Mouse (Mus musculus) midbrain, postnatal 0 days (tissue): ENCODE data around the gene Mthfd1l. TPM values are rescaled to one million over a fixed set of nuclear protein-coding genes. Genes with fewer than 3 reads are reported as not detected.

Source experiments
- ATAC-seq: fragments of 200-750 bp; cut with Nextera tagmentation; 2 replicates; pipeline ENCODE4 v1.8.0; 2017; ENCODE audit warnings: moderate number of reproducible peaks, mild to moderate bottlenecking, moderate TSS enrichment, moderate library complexity; ENCODE audit not compliant: low FRiP score
- DNase-seq: peaks from one replicate; pipeline ENCODE4 v3.0.0-alpha.2; 2015; ENCODE audit warnings: low spot score
- H3K27ac ChIP-seq: fragments of 300-500 bp; sonication (generic); 2 replicates; pipeline ENCODE4 v1.5.1; 2014; ENCODE audit warnings: low read depth, mild to moderate bottlenecking, low read length, mixed read lengths
- H3K27me3 ChIP-seq: fragments of 300-500 bp; sonication (generic); 2 replicates; pipeline ENCODE4 v1.6.1; 2014; ENCODE audit warnings: low read length, control low read depth, mixed read lengths; ENCODE audit not compliant: insufficient read depth
- H3K36me3 ChIP-seq: fragments of 300-500 bp; sonication (generic); 2 replicates; pipeline ENCODE4 v1.6.1; 2014; ENCODE audit warnings: low read length, control low read depth, mixed read lengths; ENCODE audit not compliant: insufficient read depth
- H3K4me1 ChIP-seq: fragments of 300-500 bp; sonication (generic); 2 replicates; pipeline ENCODE4 v1.6.1; 2014; ENCODE audit warnings: mild to moderate bottlenecking, control low read depth, antibody characterized with exemption, low read length, mixed read lengths; ENCODE audit not compliant: insufficient read depth
- H3K4me2 ChIP-seq: fragments of 300-500 bp; sonication (generic); 2 replicates; pipeline ENCODE4 v1.6.1; 2014; ENCODE audit warnings: low read depth, mild to moderate bottlenecking, low read length, mixed read lengths; ENCODE audit not compliant: poor library complexity, severe bottlenecking
- H3K4me3 ChIP-seq: fragments of 300-500 bp; sonication (generic); 2 replicates; pipeline ENCODE4 v1.5.1; 2014; ENCODE audit warnings: low read depth, mild to moderate bottlenecking, low read length, moderate library complexity
- H3K9ac ChIP-seq: fragments of 300-500 bp; sonication (generic); replicated peaks from 2 replicates; pipeline ENCODE4 v1.6.1; 2014; ENCODE audit warnings: mild to moderate bottlenecking, low read length, moderate library complexity, mixed read lengths; ENCODE audit not compliant: poor library complexity, severe bottlenecking
- H3K9me3 ChIP-seq: fragments of 300-500 bp; sonication (generic); 2 replicates; pipeline ENCODE4 v1.6.1; 2016; ENCODE audit warnings: low read length, control low read depth
- CTCF ChIP-seq: IDR thresholded peaks from 2 replicates; pipeline ENCODE4 v1.5.1; 2016; ENCODE audit warnings: antibody characterized with exemption, mild to moderate bottlenecking
- WGBS: fragments of 180-500 bp; shearing (Covaris S2); extraction: QIAGEN DNeasy Blood & Tissue Kit; methylation state at CpG from one replicate; pipeline ENCODE4 v1.1.7; 2014; 5-methylcytosine and 5-hydroxymethylcytosine counted together
- polyA plus RNA-seq: library from polyadenylated mRNA; unstranded; fragments of >200 nt; fragmentation: Nextera tagmentation; extraction: Ambion mirVana; gene quantifications from 2 replicates; pipeline ENCODE4 v1.2.1, GENCODE M21; 2015
- total RNA-seq: library from RNA; depleted of rRNA; stranded (reverse); fragments of >200 nt; gene quantifications from 2 replicates; pipeline ENCODE4 v1.2.3, GENCODE M21; 2014

Gene Mthfd1l
- total and polyA plus RNA-seq, 2 experiments from 2014 or later = 7.9 to 9.2 TPM

- Histone ChIP-seq H3K27me3 (no peaks in the 10 kb centered on the region), H3K9ac (no peak overlapping the region), H3K9me3 (no peaks in the 10 kb centered on the region), H3K4me3 (no peak overlapping the region), H3K36me3 (no peaks in the 10 kb centered on the region), H3K27ac (no peak overlapping the region), H3K4me1 (no peaks in the 10 kb centered on the region), H3K4me2 (no peak overlapping the region)
- DNase-seq = peak; percentile 40
- ATAC-seq = no peak
- 90% methylated on average over 3 of the region's 3 CpGs for WGBS
- TF ChIP-seq CTCF = peak; percentile 56
Measured at GRCm38 (mm10) chr10:4037066-4037465, 64.1 kb downstream of the Mthfd1l start.

- no peak overlapping the region for H3K4me3 ChIP-seq
- H3K36me3 ChIP-seq = no peaks in the 10 kb centered on the region
- H3K9me3 ChIP-seq = no peaks in the 10 kb centered on the region
- no peak overlapping the region for H3K27ac ChIP-seq
- whole genome bisulfite sequencing = 93% methylated on average over 11 of the region's 11 CpGs
- TF ChIP-seq CTCF = no peak
- no peak for ATAC-seq
- H3K4me2 ChIP-seq = no peak overlapping the region
- DNase-seq = no peak
- H3K9ac ChIP-seq = no peak overlapping the region
- no peaks in the 10 kb centered on the region for H3K4me1 ChIP-seq
- H3K27me3 ChIP-seq = no peaks in the 10 kb centered on the region
Measured at GRCm38 (mm10) chr10:4038576-4038975, 65.7 kb downstream of the Mthfd1l start.

- ATAC-seq = no peak
- DNase-seq = peak; percentile 36
- peak; percentile 61 for TF ChIP-seq CTCF
Measured at GRCm38 (mm10) chr10:4041691-4042090, 68.8 kb downstream of the Mthfd1l start.

GRCm38 (mm10) chr10:4044421-4044820, 71.5 kb downstream of the Mthfd1l start:
- Histone ChIP-seq H3K27me3 (no peaks in the 10 kb centered on the region), H3K4me3 (no peak overlapping the region), H3K4me1 (no peaks in the 10 kb centered on the region), H3K9ac (no peak overlapping the region), H3K36me3 (no peaks in the 10 kb centered on the region), H3K27ac (no peak overlapping the region), H3K4me2 (no peak overlapping the region), H3K9me3 (no peaks in the 10 kb centered on the region)
- ATAC-seq (no peak), DNase-seq (no peak)
- WGBS = 61% methylated on average over 7 of the region's 7 CpGs
- no peak for TF ChIP-seq CTCF

More at GRCm38 (mm10) chr10:4041691-4042090, 68.8 kb downstream of the Mthfd1l start:
- H3K36me3 ChIP-seq = no peaks in the 10 kb centered on the region
- no peak overlapping the region for H3K4me2 ChIP-seq
- H3K9ac ChIP-seq = no peak overlapping the region
- H3K9me3 ChIP-seq = no peaks in the 10 kb centered on the region
- no peak overlapping the region for H3K27ac ChIP-seq
- H3K4me3 ChIP-seq = no peak overlapping the region
- WGBS = 77% methylated on average over 9 of the region's 9 CpGs
- no peaks in the 10 kb centered on the region for H3K27me3 ChIP-seq
- H3K4me1 ChIP-seq = no peaks in the 10 kb centered on the region

GRCm38 (mm10) chr10:4046496-4046895, 73.6 kb downstream of the Mthfd1l start:
- no peak overlapping the region for H3K4me3 ChIP-seq
- H3K27ac ChIP-seq = no peak overlapping the region
- H3K9me3 ChIP-seq = no peaks in the 10 kb centered on the region
- H3K4me1 ChIP-seq = no peaks in the 10 kb centered on the region
- no peak overlapping the region for H3K9ac ChIP-seq
- no peaks in the 10 kb centered on the region for H3K36me3 ChIP-seq
- ATAC-seq (no peak), DNase-seq (no peak)
- no peaks in the 10 kb centered on the region for H3K27me3 ChIP-seq
- H3K4me2 ChIP-seq = no peak overlapping the region
- 68% methylated on average over 4 of the region's 4 CpGs for WGBS
- TF ChIP-seq CTCF = no peak

GRCm38 (mm10) chr10:4047666-4048065, 74.7 kb downstream of the Mthfd1l start:
- Histone ChIP-seq H3K9me3 (no peaks in the 10 kb centered on the region), H3K4me2 (no peak overlapping the region)
- 79% methylated on average over 6 of the region's 6 CpGs for WGBS

More at GRCm38 (mm10) chr10:4047666-4048065, 74.7 kb downstream of the Mthfd1l start:
- H3K4me1 ChIP-seq = no peaks in the 10 kb centered on the region
- H3K36me3 ChIP-seq = no peaks in the 10 kb centered on the region
- no peak for DNase-seq
- no peak overlapping the region for H3K9ac ChIP-seq
- no peaks in the 10 kb centered on the region for H3K27me3 ChIP-seq
- no peak for ATAC-seq
- no peak overlapping the region for H3K4me3 ChIP-seq
- H3K27ac ChIP-seq = no peak overlapping the region
- no peak for TF ChIP-seq CTCF
